Mouse (Mus musculus) embryonic facial prominence, embryonic 15.5 days (tissue): ENCODE measurements at regions not wholly inside any gene's neighbourhood (a gene's known extent, or its start where the extent isn't known, plus 50 kb on each side); places are given as distances from the start of the nearest gene placed in this dataset.

Experiments used
- ATAC-seq: fragments of 200-750 bp; cut with Nextera tagmentation; 2 replicates; pipeline ENCODE4 v1.8.0; 2017; ENCODE audit warnings: low read depth, moderate TSS enrichment; ENCODE audit not compliant: insufficient number of reproducible peaks, low FRiP score, low TSS enrichment
- H3K27ac ChIP-seq: fragments of 300-500 bp; sonication (generic); replicated peaks from 2 replicates; pipeline ENCODE4 v1.5.1; 2015; ENCODE audit warnings: mild to moderate bottlenecking, inconsistent platforms
- H3K27me3 ChIP-seq: fragments of 300-500 bp; sonication (generic); 2 replicates; pipeline ENCODE4 v1.6.1; 2015; ENCODE audit warnings: inconsistent platforms
- H3K36me3 ChIP-seq: fragments of 300-500 bp; sonication (generic); 2 replicates; pipeline ENCODE4 v1.6.1; 2015; ENCODE audit warnings: mild to moderate bottlenecking, inconsistent platforms
- H3K4me1 ChIP-seq: fragments of 300-500 bp; sonication (generic); 2 replicates; pipeline ENCODE4 v1.6.1; 2015; ENCODE audit warnings: inconsistent platforms
- H3K4me2 ChIP-seq: fragments of 300-500 bp; sonication (generic); replicated peaks from 2 replicates; pipeline ENCODE4 v1.6.1; 2015; ENCODE audit warnings: mild to moderate bottlenecking, inconsistent platforms
- H3K4me3 ChIP-seq: fragments of 300-500 bp; sonication (generic); replicated peaks from 2 replicates; pipeline ENCODE4 v1.5.1; 2015; ENCODE audit warnings: mild to moderate bottlenecking, inconsistent platforms
- H3K9ac ChIP-seq: fragments of 300-500 bp; sonication (generic); 2 replicates; pipeline ENCODE4 v1.6.1; 2015; ENCODE audit warnings: inconsistent platforms
- H3K9me3 ChIP-seq: fragments of 300-500 bp; sonication (generic); replicated peaks from 2 replicates; pipeline ENCODE4 v1.6.1; 2016; ENCODE audit warnings: inconsistent platforms
- WGBS: fragments of 180-500 bp; shearing (Covaris S2); methylation state at CpG from one replicate; pipeline ENCODE4 v1.1.7; 2015; 5-methylcytosine and 5-hydroxymethylcytosine counted together

- ATAC-seq: no peak
- no peaks in the 10 kb centered on the region for H3K27me3 ChIP-seq
- H3K36me3 ChIP-seq: no peaks in the 10 kb centered on the region
- no peak overlapping the region for H3K4me2 ChIP-seq
- 61% methylated on average over 3 of the region's 3 CpGs for WGBS
- H3K9ac ChIP-seq: no peak overlapping the region
- no peaks in the 10 kb centered on the region for H3K9me3 ChIP-seq
- H3K27ac ChIP-seq: no peak overlapping the region
- peaks cover 10% of the 10 kb centered on the region for H3K4me1 ChIP-seq
- no peak overlapping the region for H3K4me3 ChIP-seq
Observed at GRCm38 (mm10) chr14:24769451-24769850, 282.5 kb downstream of the Rps24 start.

- Histone ChIP-seq H3K27me3 (no peaks in the 10 kb centered on the region), H3K27ac (no peak overlapping the region), H3K4me2 (no peak overlapping the region), H3K9me3 (no peaks in the 10 kb centered on the region), H3K36me3 (no peaks in the 10 kb centered on the region), H3K9ac (no peak overlapping the region), H3K4me1 (peaks cover 10% of the 10 kb centered on the region), H3K4me3 (no peak overlapping the region)
- peak; percentile 40; the same call in 1 of the 2 replicates for ATAC-seq
- 30% methylated on average over 11 of the region's 11 CpGs for WGBS
Observed at GRCm38 (mm10) chr14:24770015-24770977, 283.4 kb downstream of the Rps24 start.

- Histone ChIP-seq H3K27ac (no peak overlapping the region), H3K36me3 (no peaks in the 10 kb centered on the region), H3K9ac (no peak overlapping the region), H3K4me2 (no peak overlapping the region), H3K9me3 (no peaks in the 10 kb centered on the region), H3K4me1 (peaks cover 10% of the 10 kb centered on the region), H3K27me3 (no peaks in the 10 kb centered on the region), H3K4me3 (no peak overlapping the region)
- no peak for ATAC-seq
- 77% methylated on average over 1 of the region's 1 CpGs for WGBS
Observed at GRCm38 (mm10) chr14:24771663-24772062, 284.7 kb downstream of the Rps24 start.

- H3K36me3 ChIP-seq: no peaks in the 10 kb centered on the region
- H3K4me1 ChIP-seq: peaks cover 10% of the 10 kb centered on the region
- no peaks in the 10 kb centered on the region for H3K9me3 ChIP-seq
- H3K4me2 ChIP-seq: no peak overlapping the region
- H3K4me3 ChIP-seq: no peak overlapping the region
- 67% methylated on average over 4 of the region's 4 CpGs for WGBS
- no peaks in the 10 kb centered on the region for H3K27me3 ChIP-seq
- no peak for ATAC-seq
- no peak overlapping the region for H3K9ac ChIP-seq
- H3K27ac ChIP-seq: no peak overlapping the region
Observed at GRCm38 (mm10) chr14:24772129-24772528, 285.2 kb downstream of the Rps24 start.

- H3K27me3 ChIP-seq: no peaks in the 10 kb centered on the region
- 1% methylated on average over 37 of the region's 39 CpGs for WGBS
Observed at GRCm38 (mm10) chr14:24778748-24779630, 292.1 kb downstream of the Rps24 start.

GRCm38 (mm10) chr14:24781674-24782073 is 294.7 kb downstream of the Rps24 start:
- Histone ChIP-seq H3K4me1 (peaks cover 34% of the 10 kb centered on the region), H3K4me3 (no peak overlapping the region), H3K36me3 (no peaks in the 10 kb centered on the region), H3K4me2 (no peak overlapping the region), H3K9me3 (no peaks in the 10 kb centered on the region), H3K9ac (no peak overlapping the region), H3K27ac (no peak overlapping the region), H3K27me3 (no peaks in the 10 kb centered on the region)
- WGBS: 87% methylated on average over 3 of the region's 3 CpGs
- ATAC-seq: no peak

More at GRCm38 (mm10) chr14:24778748-24779630, 292.1 kb downstream of the Rps24 start:
- Histone ChIP-seq H3K9ac (0 out of 2 replicates have a peak overlapping the region, but pooled peaks have one; percentile 7), H3K27ac (peak overlapping the region; percentile 84), H3K36me3 (no peaks in the 10 kb centered on the region), H3K4me2 (peak overlapping the region; percentile 59), H3K4me1 (peaks cover 22% of the 10 kb centered on the region), H3K9me3 (no peaks in the 10 kb centered on the region), H3K4me3 (peak overlapping the region; percentile 43)
- peak; percentile 89 for ATAC-seq

GRCm38 (mm10) chr14:24783889-24784288 is 297.0 kb downstream of the Rps24 start:
- Histone ChIP-seq H3K4me3 (no peak overlapping the region), H3K27ac (no peak overlapping the region), H3K4me1 (peaks cover 27% of the 10 kb centered on the region), H3K9ac (no peak overlapping the region), H3K9me3 (no peaks in the 10 kb centered on the region), H3K36me3 (no peaks in the 10 kb centered on the region), H3K4me2 (no peak overlapping the region), H3K27me3 (no peaks in the 10 kb centered on the region)
- 57% methylated on average over 6 of the region's 6 CpGs for WGBS
- ATAC-seq: no peak

- Histone ChIP-seq H3K27ac (peak overlapping the region; percentile 75), H3K4me2 (no peak overlapping the region), H3K27me3 (no peaks in the 10 kb centered on the region), H3K4me3 (no peak overlapping the region), H3K9ac (no peak overlapping the region), H3K36me3 (no peaks in the 10 kb centered on the region), H3K4me1 (peaks cover 12% of the 10 kb centered on the region), H3K9me3 (no peaks in the 10 kb centered on the region)
- no peak for ATAC-seq
- WGBS: 41% methylated on average over 5 of the region's 5 CpGs
Observed at GRCm38 (mm10) chr14:24785452-24785851, 298.5 kb downstream of the Rps24 start.

GRCm38 (mm10) chr14:24793375-24794285 is 306.7 kb downstream of the Rps24 start:
- H3K36me3 ChIP-seq: no peaks in the 10 kb centered on the region
- peak; percentile 93 for ATAC-seq
- no peak overlapping the region for H3K9ac ChIP-seq
- H3K4me2 ChIP-seq: no peak overlapping the region
- peak overlapping the region; percentile 87 for H3K27ac ChIP-seq
- peaks cover 16% of the 10 kb centered on the region for H3K4me1 ChIP-seq
- no peaks in the 10 kb centered on the region for H3K27me3 ChIP-seq
- H3K4me3 ChIP-seq: no peak overlapping the region
- no peaks in the 10 kb centered on the region for H3K9me3 ChIP-seq
- 28% methylated on average over 10 of the region's 10 CpGs for WGBS

GRCm38 (mm10) chr14:24794359-24794845 is 307.5 kb downstream of the Rps24 start:
- Histone ChIP-seq H3K9ac (no peak overlapping the region), H3K4me2 (no peak overlapping the region), H3K4me3 (no peak overlapping the region), H3K4me1 (peaks cover 16% of the 10 kb centered on the region), H3K36me3 (no peaks in the 10 kb centered on the region), H3K9me3 (no peaks in the 10 kb centered on the region), H3K27me3 (no peaks in the 10 kb centered on the region), H3K27ac (peak overlapping the region; percentile 87)
- 65% methylated on average over 12 of the region's 12 CpGs for WGBS
- ATAC-seq: no peak
